Mouse (Mus musculus): ENCODE measurements at regions not wholly inside any gene's neighbourhood (a gene's known extent, or its start where the extent isn't known, plus 50 kb on each side); places are given as distances from the start of the nearest gene placed in this dataset.

- DNase-seq (ENCODE audit: low spot score in 2 of 2): no peak
Observed at GRCm38 (mm10) chrX:98375437-98375836, 226.9 kb downstream of the Ar start.

- DNase-seq (ENCODE audit: low spot score in 2 of 2): peak in 1 of 2 experiments; percentile 5
Observed at GRCm38 (mm10) chrX:98380247-98380905, 231.8 kb downstream of the Ar start.

- DNase-seq (ENCODE audit: low spot score in 2 of 2): no peak
Observed at GRCm38 (mm10) chrX:98384017-98384416, 235.4 kb downstream of the Ar start.

- DNase-seq (ENCODE audit: low spot score in 2 of 2): no peak
Observed at GRCm38 (mm10) chrX:98392376-98392775, 243.8 kb downstream of the Ar start.

GRCm38 (mm10) chrX:98409090-98409489, 260.5 kb downstream of the Ar start:
- no peak for DNase-seq (ENCODE audit: low spot score in 2 of 2)

GRCm38 (mm10) chrX:98419437-98419836, 270.9 kb downstream of the Ar start:
- DNase-seq (ENCODE audit: low spot score in 2 of 2): no peak

GRCm38 (mm10) chrX:98452026-98452425, 303.5 kb downstream of the Ar start:
- peak in 1 of 2 experiments; percentile 15 for DNase-seq (ENCODE audit: low spot score in 2 of 2)

- no peak for DNase-seq (ENCODE audit: low spot score in 2 of 2)
Observed at GRCm38 (mm10) chrX:98476473-98477254, 328.1 kb downstream of the Ar start.
